Mouse (Mus musculus) urinary bladder, postnatal 14 days (tissue): ENCODE results near the gene Ccdc58.
"Not testable (repeated sequence)": the region's sequence is repeated elsewhere in the genome, so short reads cannot be mapped to it uniquely, and the experiment has no call there.

Experiments
- DNase-seq: peaks from one replicate; pipeline ENCODE4 v3.0.0; 2021; ENCODE audit warnings: low spot score

Ccdc58 gene

GRCm38 (mm10) chr16:36071450-36072379, at the start of gene Ccdc58, which contains the start of gene Fam162a:
Gene Ccdc58, plus strand, starts transcription at chr16:36071685.
Gene Fam162a, minus strand, starts transcription at chr16:36071594.
- DNase-seq: peak; percentile 92

GRCm38 (mm10) chr16:36028120-36028519, 43.4 kb upstream of the Ccdc58 start:
- DNase-seq: not testable (repeated sequence)

DNA sequence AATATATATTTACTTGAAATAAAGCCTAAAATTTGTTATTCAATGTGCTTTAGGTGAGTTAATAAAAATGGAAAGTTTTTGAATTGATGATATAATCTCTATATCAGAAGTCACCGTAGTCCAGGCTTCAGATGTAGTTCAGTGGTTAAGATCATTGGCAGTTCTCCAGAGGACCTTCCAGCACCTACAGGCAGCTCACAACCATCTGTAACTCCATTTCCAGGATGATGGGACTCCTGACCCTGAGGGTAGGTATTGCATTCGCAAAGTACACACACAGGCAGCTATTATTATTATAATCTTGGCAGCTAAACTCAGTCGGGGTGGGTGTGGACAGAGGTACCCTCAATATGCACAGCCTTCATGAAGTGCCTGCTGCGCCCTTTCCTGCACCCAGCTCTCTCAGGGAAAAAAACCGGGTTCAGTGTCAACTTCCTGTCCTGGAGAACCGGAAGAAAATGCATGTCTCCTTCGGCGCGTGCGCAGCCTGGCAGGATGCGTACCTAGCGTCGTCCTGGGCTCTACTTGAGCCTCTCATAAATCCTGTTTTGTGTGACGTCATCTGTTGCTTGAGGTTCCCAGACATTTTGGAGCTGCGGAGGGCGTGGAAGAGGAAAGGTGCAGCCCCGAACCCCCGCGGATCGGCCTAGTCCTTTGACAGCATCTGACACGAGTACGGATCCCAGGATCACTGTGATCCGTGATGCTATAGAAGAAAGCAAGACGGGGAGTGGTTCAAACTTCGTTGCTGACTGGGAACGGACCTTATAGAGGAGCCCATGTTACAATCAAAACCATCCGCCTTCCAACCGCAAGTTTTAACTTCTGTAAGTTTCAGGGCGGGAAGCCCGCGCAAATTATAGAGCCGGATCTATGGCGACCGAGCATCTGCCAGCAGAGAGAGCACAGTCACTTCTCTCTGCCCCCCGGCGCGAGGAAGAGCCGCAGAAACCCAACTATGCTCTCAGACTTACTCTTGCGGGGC, 30.6 kb upstream of the Ccdc58 start, which contains the start of gene Wdr5b:
Wdr5b (plus strand) TSS at position 551 of the 985 bp plus-strand sequence.
- peak; percentile 92 for DNase-seq

DNA sequence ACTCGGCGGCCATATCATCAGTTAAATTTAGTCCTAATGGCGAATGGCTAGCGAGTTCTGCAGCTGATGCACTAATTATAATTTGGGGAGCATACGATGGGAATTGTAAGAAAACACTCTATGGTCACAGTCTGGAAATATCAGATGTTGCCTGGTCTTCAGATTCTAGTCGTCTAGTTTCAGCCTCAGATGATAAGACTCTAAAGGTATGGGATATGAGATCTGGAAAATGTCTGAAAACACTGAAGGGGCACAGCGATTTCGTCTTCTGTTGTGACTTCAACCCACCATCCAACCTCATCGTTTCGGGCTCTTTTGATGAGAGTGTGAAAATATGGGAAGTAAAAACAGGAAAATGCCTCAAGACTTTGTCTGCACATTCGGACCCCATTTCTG, 29.9 kb upstream of the Ccdc58 start:
- no peak for DNase-seq

- DNase-seq: no peak
These were observed 28.4 kb upstream of the Ccdc58 start for GRCm38 (mm10) chr16:36043073-36043472.

GRCm38 (mm10) chr16:36043964-36044363, 27.5 kb upstream of the Ccdc58 start:
- no peak for DNase-seq

DNA sequence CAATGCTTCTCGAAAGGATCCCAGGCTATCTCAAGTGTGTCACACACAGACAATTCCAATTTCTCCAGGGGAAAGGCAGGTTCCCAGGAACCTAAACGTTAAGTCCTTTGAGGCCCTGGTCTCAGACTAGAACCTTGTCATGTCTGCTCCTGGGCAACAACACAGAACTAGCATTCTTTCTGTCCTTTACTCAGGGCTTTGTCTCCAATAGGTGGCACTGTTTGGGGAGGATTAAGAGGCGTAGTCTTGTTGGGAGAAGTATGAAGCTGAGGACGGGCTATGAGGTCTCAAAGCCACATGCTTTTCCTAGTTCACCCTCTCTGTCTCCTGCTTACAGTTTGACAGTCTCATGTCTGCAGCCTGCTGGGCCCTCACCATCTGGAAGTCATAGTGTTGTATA, 23.9 kb upstream of the Ccdc58 start:
- DNase-seq: no peak

DNA sequence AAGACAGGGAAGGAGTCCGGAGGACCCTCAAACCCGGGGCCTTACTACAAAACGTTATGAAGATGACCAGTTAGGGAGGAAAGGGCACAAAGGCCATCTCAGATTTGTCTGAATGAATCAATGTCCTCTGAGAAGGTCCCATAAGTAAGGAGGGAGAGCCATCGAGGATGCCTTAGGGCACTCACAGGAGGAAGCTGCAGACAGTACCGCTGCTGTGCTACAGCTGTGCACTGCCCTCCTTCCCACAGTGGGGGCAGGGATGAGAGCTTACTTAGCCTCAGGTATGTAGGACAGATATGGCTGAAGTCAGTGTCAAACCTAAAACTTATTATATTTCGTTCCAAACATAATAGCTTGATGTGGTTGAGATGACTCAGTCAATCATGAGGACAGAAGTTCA, 20.0 kb upstream of the Ccdc58 start:
- no peak for DNase-seq

GRCm38 (mm10) chr16:36053524-36054275, 17.8 kb upstream of the Ccdc58 start:
- DNase-seq: no peak

- DNase-seq: no peak
These were observed 16.6 kb upstream of the Ccdc58 start for GRCm38 (mm10) chr16:36054920-36055319.

DNA sequence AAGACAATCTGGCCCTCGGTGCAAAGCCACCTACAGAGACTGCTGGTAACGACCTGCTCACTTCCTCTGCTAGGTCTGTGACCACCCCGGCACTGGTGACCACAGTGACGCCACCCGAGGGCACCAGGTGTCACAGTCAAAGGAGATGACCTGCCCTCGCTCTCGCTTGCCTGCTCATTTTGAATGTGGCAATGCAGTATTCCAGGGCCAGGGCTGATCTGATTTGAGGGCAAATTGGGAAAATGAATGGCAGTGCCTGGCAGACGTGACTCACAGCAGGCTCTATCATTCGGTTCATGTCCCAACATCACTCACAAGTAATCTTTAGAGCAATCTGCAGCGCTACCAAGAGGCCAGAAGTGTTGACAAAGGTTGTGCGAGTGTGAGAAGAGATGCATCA, 15.1 kb upstream of the Ccdc58 start:
- no peak for DNase-seq

DNA sequence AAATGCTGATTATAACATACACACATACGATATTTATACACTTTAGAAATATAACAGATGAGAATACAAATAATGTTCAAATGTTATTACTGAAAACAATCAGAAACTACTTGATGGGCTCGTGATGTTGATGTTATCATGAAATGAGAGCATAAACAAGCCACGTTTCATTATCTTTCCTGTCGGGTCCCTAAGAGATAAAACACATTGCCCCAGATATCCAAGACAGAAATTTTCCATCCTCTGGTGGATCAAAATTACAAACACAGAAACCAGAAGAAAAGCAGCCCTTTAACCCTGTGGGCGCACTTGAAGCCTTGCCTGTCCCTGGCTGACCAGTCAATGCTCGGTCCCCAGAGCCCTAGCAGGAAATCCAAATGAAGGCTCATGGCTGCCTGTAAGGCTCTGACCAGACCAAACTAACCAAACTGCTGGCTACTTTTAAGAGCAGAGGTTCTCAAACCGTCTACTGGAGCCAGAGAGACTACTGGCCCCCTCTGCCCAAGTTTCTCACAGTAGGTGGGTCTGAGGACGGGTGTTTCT, 13.5 kb upstream of the Ccdc58 start:
- DNase-seq: no peak

- not testable (repeated sequence) for DNase-seq
These were observed 9.0 kb upstream of the Ccdc58 start for GRCm38 (mm10) chr16:36062534-36062933.

GRCm38 (mm10) chr16:36063315-36063714, 8.2 kb upstream of the Ccdc58 start:
- no peak for DNase-seq

DNA sequence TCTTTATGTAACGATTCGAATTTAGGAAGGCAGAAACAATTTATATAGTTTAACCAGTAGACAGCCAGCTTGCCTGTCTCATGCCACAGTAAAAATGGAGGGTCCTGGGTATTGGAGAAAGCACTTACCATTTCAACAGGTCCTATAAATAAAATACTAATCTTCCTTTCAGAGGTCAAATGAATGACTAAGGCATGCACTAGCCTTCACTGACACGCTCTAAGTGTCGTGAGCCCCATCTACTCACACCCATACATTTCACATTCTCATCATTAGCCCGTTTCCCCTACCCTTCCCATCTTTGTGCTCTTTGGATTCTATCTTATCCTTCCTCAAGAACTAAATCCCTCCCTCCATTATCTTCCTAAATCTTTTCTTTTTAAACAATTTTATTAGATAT, 6.6 kb upstream of the Ccdc58 start:
- no peak for DNase-seq

- DNase-seq: no peak
These were observed 3.8 kb upstream of the Ccdc58 start for GRCm38 (mm10) chr16:36067694-36068093.

DNA sequence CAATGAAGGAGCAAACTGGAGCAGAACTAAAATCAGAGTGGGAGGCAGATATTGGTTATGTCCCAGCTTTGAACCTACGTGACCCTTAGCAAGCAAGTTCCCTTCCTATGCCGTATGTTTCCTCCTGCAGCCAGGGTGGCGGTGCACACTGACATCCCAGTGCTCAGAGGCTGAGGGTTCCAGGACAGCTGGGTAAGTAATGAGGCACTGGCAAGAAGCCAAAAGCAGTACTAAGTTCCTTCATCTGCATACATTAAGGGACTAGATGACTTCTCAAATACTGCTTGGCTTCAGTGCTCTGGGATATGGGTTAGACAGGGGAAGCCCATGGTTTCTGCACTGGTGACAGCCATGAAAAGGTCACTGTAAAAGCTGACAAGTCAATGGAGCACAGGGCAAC, 3.1 kb upstream of the Ccdc58 start:
- DNase-seq: no peak

GRCm38 (mm10) chr16:36069819-36070575, 1.5 kb upstream of the Ccdc58 start:
- no peak for DNase-seq

- no peak for DNase-seq
These were observed 425 bp upstream of the Ccdc58 start for GRCm38 (mm10) chr16:36071071-36071449.

- DNase-seq: no peak
These were observed 1.0 kb downstream of the Ccdc58 start for GRCm38 (mm10) chr16:36072410-36073011.
